Mouse (Mus musculus) cerebellum, postnatal 14 days (tissue): Measurements from ENCODE around the gene Gm14496.
"Not testable (repeated sequence)": the region's sequence is repeated elsewhere in the genome, so short reads cannot be mapped to it uniquely, and the experiment has no call there.

ENCODE experiments used
- DNase-seq, 2 experiments: peaks; one replicate each; pipeline ENCODE4 v3.0.0; 2021; ENCODE audit warnings: mixed read lengths in 2 of 2

Gm14496 gene

GRCm38 (mm10) chr2:181990829-181991228 is at the start of gene Gm14496:
TSS of gene Gm14496 (plus strand) at chr2:181991129.
- DNase-seq = no peak

- DNase-seq = peak; percentile 2 to 5
These were observed 37.9 kb upstream of the Gm14496 start for GRCm38 (mm10) chr2:181952747-181953680.

- no peak for DNase-seq
These were observed 22.5 kb upstream of the Gm14496 start for GRCm38 (mm10) chr2:181968395-181968794.

GRCm38 (mm10) chr2:181969187-181969586 is 21.7 kb upstream of the Gm14496 start:
- no peak for DNase-seq

GRCm38 (mm10) chr2:181981969-181982368 is 9.0 kb upstream of the Gm14496 start:
- DNase-seq = not testable (repeated sequence)
